Mouse (Mus musculus) mesoderm, embryonic 11.5 days (tissue): ENCODE results near the gene Arhgef10l.

ENCODE experiments used
- DNase-seq: peaks from one replicate; pipeline ENCODE4 v3.0.0-alpha.2; 2012; ENCODE audit warnings: low read depth, low spot score

The Arhgef10l gene

GRCm38 (mm10) chr4:140467254-140467791, 198.5 kb downstream of the Arhgef10l start:
- DNase-seq: no peak
